Mouse (Mus musculus) ES-CJ7 (cell line): ENCODE data around the gene Fat1.

Source experiments
- DNase-seq: peaks from one replicate; pipeline ENCODE4 v3.0.0; 2011; ENCODE audit warnings: low read depth, low spot score

Gene Fat1

DNA sequence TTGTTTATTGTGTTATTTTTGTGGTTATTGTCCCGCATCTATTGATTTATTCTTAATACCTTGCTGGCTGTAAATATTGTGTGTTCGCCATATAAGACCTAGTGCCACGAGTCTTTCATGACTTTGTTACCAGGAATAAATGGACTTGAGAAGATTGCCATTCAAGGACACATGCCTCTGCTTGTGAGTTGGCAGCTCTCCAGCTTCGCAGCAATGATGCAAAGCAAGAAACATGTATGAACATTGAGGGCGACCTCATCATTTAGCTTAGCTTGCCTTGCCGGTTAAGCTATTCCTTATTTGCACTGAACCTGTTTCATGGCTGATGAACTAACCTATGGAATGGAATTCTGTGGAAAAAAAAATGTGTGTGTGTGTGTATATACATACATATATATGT is 26.2 kb downstream of the Fat1 start:
- no peak for DNase-seq

DNA sequence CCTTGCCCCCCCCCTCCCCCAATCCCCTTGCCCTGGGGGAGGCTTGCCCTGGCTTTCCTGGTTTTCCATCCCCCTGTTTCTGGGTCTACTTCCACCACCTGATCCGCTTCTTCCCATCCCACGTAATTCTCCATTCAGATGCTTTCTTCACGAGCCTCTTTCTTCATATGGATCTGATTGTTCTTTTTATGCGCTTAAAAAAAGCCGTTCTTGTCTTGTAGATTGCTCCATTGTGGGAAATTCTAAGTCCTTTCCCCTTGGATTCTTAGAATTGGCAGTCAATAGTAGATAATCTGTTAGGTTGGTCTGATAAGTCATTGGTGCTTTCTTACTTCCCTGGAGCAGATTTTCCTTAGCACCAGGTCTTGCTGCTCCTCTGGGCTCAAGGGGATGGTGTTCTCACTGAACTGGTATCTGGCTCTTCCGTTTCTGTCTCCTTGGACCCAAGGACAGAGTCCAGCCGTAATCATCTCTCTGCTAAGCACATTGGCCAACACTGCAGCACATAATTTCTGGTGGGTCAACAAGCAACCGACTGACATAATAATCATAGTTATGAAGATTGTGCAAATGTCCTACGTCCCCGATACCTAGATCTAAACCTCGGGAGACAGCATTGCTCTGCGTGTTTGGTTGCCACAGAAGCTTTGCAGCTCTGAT is 27.5 kb downstream of the Fat1 start:
- no peak for DNase-seq

DNA sequence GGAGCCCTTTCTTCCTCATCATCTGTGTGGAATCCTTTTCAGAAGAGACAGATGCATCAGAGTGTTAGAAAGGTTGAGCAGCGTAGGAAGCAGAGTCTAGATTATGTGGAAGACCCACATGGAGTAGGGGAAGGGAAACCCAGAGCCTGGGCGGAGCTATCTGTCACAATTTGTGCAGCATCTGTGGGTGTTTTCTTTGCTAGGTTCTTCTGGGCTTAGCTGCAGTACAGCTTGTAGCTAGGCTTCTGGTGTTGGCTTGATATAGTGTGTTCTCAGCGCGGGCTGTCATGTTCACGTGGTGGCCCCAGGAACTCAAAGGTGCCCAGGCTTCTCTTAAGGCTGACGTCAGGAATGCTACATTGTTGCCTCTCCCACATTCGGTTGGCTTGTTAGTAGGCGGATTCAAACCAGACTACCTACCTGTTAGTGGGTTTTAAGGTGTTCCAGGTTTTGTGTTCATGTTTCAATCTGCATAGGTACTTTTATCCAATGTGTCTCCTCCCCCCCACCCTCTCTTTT is 32.3 kb downstream of the Fat1 start:
- DNase-seq, result no peak

DNA sequence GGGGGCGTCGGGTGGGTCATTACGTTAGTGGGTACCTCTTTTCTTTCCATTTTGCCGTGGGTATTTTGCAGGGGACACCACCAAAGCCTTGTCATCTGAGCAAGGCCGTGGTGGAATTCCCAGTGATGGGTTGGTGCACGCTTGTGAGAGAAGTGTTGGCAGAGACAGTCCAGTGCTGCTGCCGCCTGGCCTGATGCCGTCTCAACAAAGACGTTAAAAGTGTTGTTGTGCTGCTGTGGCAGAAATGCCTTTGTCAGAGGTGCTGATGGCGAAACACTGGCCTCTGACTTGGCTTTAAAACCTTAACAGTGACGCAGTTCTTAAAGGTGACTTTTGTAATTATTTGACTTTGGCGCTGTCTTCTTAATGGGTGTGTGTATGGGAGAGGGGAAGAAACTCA is 34.8 kb downstream of the Fat1 start:
- no peak for DNase-seq

DNA sequence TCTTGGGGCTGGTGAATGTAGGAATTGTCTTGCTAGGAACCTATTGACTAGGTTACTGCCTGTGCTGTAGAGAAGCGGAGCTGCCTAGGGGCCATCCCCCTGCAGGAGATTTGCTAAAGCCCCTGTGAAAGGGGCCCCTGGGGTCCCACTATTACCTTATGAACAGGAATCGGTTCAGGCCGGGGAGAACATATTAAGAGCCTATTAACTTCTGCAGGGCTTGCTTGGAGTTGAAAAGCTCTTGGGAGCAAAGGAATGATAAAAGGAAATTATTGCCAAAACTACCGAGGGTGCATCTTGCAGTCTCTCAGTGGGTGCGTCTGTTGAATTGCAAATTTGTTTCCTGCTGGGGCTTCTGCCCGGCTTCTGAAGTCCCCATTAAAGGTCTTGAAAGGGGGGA is 36.1 kb downstream of the Fat1 start:
- DNase-seq, result peak; percentile 90

DNA sequence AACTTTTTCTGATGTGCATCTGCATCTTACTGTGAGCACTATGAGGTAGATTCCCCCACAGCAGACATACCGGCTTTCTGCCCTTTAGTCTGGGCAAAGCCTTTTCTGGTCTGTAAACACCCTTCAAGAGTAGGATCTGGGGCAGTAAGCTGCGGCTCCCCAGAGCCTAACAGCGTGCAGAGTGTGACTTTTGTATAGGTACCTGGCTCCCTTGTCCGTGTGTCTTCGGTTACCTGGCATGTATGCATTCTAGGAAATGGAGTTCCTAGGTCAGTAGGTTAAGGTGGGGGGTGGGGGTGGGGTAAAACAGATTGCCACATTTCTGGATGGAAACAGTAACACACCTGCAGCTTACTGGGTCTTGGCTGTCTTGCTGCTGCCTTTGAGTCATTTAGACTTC is 36.7 kb downstream of the Fat1 start:
- DNase-seq, result peak; percentile 70

DNA sequence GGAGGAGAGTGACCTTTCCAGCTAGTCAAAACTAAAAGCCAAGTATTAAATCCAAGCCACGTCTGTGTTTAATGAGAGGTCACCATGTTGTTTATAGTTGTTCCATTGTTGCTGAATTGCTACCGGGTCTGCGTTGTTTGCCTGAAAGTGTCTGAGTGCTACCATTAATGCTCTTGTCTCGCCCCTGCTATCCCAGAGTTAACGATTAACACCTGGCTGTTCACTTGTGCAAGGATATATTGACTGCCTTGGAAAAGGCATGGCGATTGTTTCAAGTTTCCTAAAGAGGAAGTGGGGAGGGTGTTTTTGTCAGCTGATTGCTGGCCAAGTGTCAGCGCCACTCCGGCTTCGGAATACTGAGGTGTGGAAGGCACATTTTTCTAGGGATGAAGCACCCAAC is 39.9 kb downstream of the Fat1 start:
- no peak for DNase-seq

DNA sequence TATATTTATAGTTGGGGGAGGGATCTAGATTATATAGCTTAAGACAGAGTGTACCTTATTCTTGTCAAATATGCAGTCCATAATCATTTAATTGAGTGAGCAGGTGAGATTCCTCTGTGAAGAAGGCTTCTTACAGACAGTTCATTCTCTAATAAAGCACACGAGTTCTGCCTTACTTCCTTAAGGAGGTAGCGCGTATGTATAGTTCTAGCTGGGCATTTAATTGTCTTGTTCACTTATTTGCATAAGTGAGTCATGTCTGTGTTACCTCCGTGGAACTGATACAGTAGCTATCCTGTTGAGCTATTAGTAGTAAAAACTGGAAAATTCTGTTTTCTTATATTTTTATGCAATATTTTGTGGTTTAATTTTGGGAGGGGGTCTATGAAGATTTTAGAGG is 40.4 kb downstream of the Fat1 start:
- no peak for DNase-seq

DNA sequence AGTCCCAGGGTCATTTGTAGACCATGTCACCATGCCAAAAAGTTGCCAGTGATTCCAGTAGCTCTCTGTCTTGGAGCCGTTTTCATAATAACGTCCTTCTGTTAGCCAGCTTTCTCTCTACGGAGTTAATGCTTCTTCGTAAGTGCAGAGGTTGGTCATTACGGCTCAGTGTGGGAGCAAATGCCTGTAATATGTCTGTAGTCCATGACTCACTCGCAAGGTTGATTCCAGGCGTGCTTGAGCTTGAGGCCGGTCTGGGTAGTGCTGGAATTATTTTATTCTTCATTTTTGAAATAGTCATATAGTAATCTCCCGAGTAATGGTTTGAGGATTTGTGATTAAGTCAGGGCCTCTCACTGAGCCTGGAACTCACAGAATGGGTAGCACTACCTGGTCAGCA is 43.4 kb downstream of the Fat1 start:
- DNase-seq, result no peak

DNA sequence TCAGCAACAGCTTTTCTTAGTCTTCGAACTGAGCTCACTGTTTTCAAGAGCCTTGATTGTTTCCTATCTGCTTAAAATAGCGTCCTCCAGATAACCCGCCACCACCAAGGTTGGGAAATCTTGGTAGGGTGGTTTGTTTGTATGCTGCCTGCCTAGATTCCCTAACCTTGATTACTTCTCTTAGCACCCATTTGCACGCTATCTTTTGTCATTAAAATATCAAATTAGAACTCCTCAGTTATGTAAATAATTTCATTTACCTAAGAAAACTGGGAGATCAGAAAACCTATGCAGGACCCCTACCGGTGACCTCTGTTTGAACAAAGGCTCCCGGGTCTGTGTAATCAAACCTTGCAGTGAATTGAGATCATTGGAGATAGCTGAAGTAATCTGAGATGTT is 44.0 kb downstream of the Fat1 start:
- peak; percentile 97 for DNase-seq

DNA sequence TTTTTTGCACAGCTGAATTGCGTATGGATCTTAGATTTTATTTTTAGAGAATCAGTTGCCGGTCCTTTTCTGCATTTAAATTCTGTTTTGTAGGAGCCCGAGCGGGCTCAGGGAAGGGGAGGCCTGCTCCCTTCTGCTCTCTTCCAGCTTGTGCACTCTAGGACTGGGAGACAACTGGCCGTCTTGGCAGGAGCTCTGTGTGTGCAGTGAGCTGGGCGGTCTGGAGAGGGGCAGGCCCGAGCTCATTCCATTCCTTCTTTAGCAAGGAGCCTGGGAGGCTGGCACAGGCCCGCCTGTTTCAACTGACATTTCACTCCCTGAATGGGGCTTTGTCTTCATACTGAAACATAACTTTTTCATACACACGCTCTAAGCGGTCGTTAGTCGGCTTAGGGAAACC is 44.8 kb downstream of the Fat1 start:
- peak; percentile 47 for DNase-seq

DNA sequence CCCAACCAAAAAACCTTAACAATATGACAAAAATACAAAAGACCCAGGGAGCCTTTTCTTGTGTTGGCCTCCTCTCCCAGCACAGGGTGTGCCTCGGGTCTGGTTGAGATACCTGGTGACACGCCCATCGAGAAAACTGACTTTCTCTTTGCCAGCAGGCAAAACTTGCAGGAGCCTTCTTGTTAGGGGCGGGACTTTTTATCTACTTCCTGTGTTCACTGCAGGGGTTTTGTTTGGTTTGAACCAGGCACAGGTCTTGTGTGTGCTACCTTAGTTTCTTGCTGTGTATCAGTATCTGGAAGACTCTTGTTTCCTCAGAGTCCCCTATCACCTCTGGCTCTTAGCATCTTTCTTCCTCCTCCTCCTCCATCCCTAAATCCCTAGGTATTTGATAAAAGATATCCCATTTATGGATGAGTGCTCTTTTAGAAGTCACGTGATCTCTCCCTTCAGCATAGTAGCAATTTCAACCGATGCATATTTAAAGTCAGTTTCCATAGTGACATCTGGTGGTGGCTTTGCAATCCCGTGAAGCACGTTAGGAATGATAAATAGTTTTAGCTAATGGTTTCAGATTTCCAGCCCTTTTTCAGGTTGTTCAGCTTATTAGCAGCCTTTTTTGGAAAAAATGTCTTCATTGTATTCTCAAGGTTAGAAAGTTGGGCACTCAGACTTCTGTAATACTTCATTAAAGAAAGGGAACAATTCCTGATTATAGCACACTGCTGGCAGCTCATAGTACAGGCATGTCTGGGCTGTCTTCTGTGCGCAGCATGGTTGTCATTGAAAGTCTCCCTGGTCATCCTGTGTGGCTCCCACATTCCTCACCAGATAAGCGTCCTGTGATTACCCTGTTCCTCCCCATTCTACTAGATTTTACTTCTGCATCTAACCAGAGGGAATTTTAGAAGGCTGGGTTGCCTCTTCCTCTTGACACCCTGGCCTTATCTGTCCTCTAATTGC is 50.4 kb downstream of the Fat1 start:
- DNase-seq, result peak; percentile 83

DNA sequence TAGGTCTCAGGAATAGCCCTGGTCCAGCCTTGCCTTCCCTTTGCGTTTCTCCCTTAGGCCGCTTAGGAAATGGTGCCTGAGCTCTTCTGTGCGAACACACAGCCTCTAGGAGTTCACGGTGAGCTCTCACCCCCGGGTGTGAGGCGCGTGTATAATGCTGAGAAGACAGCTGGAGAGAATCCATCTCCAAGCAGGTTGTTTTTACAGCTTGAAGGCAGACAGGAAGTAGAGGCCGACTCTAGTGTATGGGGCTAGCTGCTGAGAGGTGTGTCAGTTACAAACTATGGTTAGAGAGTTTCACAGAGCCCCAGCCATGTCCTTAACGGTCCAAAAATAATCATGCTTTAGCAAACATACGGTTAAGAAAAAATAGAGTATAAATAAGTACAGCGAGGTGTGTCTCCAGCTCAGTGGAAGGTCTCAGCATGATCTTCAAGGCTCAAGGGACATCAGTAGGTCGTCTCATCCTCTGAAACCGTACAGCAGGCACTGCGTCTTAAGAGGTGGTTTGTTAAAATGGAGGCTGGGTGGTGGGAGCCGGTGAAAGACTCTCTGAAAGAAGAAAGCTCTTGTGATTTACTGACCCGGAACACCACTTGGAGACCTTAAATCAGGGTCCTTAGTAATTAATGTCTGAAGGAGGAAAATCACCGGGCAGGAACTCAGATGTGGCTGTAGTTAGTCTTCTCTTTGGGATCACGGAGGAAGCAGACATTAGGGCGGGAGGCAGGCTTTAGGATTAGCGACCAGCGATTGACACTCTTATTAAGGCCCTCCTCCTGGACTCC is 56.6 kb downstream of the Fat1 start:
- no peak for DNase-seq

DNA sequence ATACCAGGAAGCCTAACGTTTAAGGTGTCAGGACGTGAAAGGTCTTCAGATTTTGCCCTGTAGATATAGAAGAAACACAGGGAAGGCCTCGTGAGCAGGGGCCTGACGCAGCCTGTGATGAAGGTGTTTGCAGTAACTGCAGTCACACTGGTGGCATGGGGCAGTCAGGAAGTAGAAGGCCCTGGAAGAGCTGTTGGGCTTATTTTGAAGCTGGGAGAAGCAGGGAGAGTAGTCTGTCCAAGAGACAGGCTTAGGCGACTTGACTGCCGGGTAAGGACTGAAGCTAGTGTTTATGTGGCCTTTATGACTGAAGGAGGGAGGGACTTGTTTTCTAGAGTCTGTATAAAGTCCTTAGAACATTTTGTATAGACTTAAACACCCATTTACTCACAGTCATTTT is 57.4 kb downstream of the Fat1 start:
- DNase-seq, result no peak

DNA sequence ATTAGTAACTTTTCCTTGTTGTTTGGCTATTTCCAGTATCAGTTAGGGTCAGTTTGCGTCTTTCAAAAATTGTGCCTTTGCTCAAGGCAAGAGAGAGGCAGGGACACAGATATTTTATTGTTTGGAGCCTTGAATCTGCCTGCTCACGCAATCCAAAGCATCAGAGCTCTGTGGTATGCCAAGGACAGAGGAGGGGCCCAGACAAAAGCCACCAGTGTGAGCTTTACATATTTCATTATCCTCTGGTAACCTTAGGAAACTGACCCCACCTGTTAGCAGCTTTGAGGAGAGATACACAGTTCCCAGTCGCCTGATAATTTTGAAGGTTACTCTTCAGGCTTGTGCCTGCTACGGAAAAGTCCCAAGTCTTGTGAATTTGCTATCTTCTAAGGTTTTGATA is 58.1 kb downstream of the Fat1 start:
- peak; percentile 42 for DNase-seq

DNA sequence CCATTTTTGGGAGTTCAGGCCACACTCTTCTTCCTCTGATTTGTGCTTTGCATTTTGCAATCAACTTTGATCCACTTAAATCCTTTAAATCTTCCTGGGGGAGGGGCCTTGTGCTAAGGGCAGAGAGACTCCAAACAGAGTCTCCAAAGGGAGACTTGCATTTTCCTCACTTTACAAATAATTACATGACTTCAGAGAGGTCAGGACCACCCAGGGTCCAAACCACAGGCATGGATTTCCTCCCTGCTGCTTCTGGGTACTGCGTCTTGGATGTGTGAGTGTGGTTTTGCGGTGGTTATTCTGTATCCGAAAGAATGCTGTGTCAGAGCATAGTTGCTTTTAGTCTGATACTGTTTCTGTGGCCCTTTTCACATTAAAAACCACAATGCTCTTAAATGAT is 61.2 kb downstream of the Fat1 start:
- no peak for DNase-seq

DNA sequence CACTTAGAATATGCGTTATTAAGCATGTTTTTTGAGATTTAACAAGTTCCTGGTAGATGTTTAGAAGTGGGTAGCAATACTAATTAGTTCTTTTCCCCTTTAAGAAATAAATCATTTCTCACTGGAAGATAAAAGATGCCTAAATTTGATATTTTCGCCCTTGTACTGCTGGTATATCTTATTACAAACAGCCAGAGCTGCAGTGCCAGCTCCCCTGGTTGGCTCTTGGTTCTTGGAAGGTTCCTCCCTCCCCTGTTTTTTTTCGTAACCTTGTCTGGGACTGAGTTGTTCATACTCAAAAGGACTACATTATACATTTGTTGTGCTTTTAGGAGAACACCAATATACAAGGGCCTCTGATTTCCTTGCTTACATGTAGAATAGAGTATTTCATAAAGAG is 62.1 kb downstream of the Fat1 start:
- no peak for DNase-seq

DNA sequence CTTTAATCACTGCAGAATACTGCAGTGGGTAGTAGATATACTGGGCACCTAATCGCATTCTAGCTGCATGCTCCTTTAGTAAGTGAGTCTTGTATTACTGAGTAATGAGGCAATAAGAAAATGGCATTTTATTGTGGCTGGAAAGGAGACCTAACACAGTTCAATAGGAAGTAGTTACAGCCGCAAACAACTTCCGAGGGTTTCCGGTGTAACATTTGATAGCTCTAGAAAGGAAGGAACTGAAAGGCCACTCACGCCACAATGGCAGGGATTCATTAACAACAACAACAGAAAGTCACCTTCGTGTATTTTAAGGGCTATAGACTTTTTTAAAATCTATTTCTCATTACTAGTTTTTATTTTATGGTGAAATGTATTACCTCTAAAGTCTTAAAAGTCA is 62.6 kb downstream of the Fat1 start:
- DNase-seq, result no peak

DNA sequence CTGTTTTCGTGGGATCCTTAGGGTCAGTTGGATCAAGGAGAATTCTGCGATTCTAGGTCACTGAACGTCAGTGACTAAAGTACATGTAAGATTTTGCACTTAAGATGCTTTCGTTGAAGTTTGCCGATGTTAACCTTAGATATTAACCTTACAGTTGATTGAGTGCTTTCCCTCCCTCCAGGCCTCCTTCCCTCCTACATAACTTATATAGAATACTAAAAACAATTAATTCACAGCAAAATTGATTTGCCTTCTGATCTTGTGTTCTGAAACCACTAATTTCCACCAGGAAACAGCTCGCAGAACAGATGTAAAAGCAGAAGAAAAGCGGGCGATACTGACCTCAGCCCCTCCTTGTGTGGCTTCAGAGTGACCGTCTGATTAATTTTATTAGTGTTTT is 63.0 kb downstream of the Fat1 start:
- DNase-seq, result no peak

DNA sequence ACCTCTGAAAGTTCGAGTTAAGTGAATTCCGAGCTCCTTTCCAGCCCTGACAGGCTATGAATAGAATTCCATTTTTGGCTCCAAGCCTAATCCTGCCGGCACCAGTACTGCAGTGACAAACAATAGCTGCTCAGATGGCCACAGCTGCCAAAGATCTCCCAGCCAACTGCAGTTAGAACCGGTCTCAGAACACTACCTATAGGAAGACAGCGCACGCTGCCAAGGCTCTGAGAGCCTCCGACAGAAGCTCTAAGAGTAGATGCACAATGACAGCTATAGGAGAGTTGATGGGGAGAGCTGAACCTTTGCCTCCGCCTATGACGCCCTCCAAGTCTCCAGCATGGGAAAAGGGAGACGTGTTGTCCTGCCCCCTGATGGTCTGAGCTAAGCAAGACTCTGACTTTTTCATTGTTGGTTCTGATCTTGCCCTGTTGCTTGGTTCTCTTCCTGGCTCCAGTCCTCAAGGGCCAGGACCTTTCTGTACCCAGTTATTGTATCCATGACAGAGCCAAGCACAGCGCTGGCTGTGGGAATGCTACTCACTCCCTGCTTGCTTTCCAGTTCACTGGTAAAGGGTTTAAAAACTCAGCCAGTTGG is 63.5 kb downstream of the Fat1 start:
- DNase-seq, result peak; percentile 83

DNA sequence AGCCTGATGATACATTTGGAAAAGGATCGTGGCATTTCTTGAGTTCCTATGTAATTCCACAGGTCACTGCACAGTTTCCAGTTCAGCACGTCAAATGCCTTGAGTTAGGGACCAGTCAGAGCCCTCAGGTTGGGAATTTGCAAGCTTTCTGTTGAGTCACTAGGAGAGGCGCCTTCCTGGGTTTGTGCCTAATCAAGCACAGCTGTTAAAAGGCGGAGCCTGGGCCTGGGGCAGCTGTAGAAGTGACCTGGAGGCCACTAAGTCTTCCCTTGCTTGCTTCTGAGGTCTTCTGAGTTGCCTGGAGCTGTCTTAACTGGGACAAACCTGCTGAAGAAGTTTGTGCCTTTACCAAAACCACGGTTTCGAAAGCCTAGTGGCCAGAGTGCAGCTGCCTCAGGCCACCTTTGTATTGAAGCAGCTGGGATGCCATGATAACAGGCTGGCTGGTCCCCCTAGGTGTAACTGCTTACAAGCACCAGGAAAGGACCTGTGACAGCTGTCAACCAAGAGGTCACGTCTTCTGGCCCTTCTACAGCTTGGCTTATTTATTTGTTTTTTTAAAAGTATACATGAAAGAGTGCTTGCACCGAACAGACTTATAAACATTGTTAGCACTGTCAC is 66.4 kb downstream of the Fat1 start:
- DNase-seq, result no peak
